Mouse (Mus musculus): Measurements from ENCODE around the gene Gm49340. TPM values are rescaled to one million over a fixed set of nuclear protein-coding genes. Genes with fewer than 3 reads are reported as not detected.

Gene Gm49340
- polyA plus RNA-seq, 1 experiment from 2014 or later: 0.06 TPM

DNA sequence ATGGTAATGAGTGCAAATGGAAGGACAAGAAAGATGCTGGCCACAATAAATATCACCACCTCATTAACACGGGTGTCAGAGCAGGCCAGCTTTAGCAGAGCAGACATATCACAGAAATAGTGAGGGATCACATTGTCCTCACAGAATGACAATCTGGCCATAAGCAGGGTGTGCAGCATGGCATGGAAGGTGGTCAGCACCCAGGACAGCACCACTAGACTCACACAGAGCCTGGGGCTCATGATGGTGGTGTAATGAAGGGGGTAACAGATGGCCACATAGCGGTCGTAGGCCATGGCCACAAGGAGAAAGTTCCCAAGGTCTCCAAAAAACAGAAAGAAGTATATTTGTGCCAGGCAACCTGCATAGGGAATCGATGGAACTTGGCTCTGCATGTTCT, 65.8 kb downstream of the Gm49340 start:
- H3K4me3 ChIP-seq (ENCODE audit: low read depth, low read length): no peak overlapping the region
- H3K36me3 ChIP-seq (replicated peaks; ENCODE audit: insufficient read depth, low read length): no peaks in the 10 kb centered on the region
- H3K4me2 ChIP-seq (ENCODE audit: low read depth, low read length): no peak overlapping the region
- ATAC-seq (no peak), DNase-seq (no peak)
- no peaks in the 10 kb centered on the region for H3K9me3 ChIP-seq (ENCODE audit: low read length)
- H3K4me1 ChIP-seq (ENCODE audit: insufficient read depth): no peaks in the 10 kb centered on the region
- no peak overlapping the region for H3K27ac ChIP-seq (ENCODE audit: low read depth)
- H3K9ac ChIP-seq (replicated peaks): no peak overlapping the region
- WGBS (ENCODE audit: insufficient replicate concordance): 59% methylated on average over 4 of the region's 4 CpGs
- TF ChIP-seq CTCF (IDR thresholded peaks at IDR 0.05; ENCODE audit: low read depth) (no peak), EP300 (IDR thresholded peaks at IDR 0.05; ENCODE audit: low read depth) (no peak)
- no peaks in the 10 kb centered on the region for H3K27me3 ChIP-seq (ENCODE audit: insufficient read depth, low read length)

DNA sequence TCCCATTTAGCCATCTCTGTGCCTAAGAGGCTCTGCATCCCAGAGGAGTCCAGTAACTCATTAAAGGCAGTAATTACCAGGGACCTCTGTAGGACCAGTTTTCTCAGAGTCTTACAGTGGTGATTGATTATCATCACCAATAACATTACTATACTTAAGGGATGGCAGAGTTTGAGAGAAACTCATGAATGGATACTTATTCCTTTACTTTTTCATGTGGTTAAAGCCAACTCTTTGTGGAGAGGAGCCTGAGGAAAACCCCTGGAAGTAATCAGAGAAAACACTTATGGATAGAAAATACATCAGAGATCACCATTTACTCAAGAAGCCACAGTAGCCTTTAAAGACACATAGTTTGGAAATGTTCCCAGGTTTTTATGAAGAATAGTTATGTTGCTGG, 70.0 kb downstream of the Gm49340 start, which contains the start of gene Olfr1:
Olfr1 (minus strand) TSS at position 101 of the 400 bp plus-strand sequence.
- H3K36me3 ChIP-seq (replicated peaks; ENCODE audit: insufficient read depth, low read length): no peaks in the 10 kb centered on the region
- H3K4me1 ChIP-seq (ENCODE audit: insufficient read depth): no peaks in the 10 kb centered on the region
- no peak for TF ChIP-seq EP300 (IDR thresholded peaks at IDR 0.05; ENCODE audit: low read depth)
- no peak for TF ChIP-seq CTCF (IDR thresholded peaks at IDR 0.05; ENCODE audit: low read depth)
- H3K27me3 ChIP-seq (ENCODE audit: insufficient read depth, low read length): no peaks in the 10 kb centered on the region
- H3K4me3 ChIP-seq (ENCODE audit: low read depth, low read length): no peak within 1 kb of the TSS
- H3K9ac ChIP-seq (replicated peaks): no peak within 1 kb of the TSS
- ATAC-seq (no peak), DNase-seq (no peak)
- no peak within 1 kb of the TSS for H3K27ac ChIP-seq (ENCODE audit: low read depth)
- no peak within 1 kb of the TSS for H3K4me2 ChIP-seq (ENCODE audit: low read depth, low read length)
- no peaks in the 10 kb centered on the region for H3K9me3 ChIP-seq (ENCODE audit: low read length)

Other genes with a start within 250 kb of the Gm49340 start
- gene Itgae, start 239.2 kb upstream of the Gm49340 start, polyA plus RNA-seq (2015; fragmentation: Nextera tagmentation; extraction: Ambion mirVana): 0.24 and 0.33 TPM in 2 replicates
- 4.6 and 5.3 TPM in 2 replicates for gene Haspin, start 191.4 kb upstream of the Gm49340 start, polyA plus RNA-seq (2015; fragmentation: Nextera tagmentation; extraction: Ambion mirVana)
- 0.11 and 0.21 TPM in 2 replicates for gene P2rx5, start 169.3 kb upstream of the Gm49340 start, polyA plus RNA-seq (2015; fragmentation: Nextera tagmentation; extraction: Ambion mirVana)
- gene Emc6, start 152.7 kb upstream of the Gm49340 start, polyA plus RNA-seq (2015; fragmentation: Nextera tagmentation; extraction: Ambion mirVana): 169 and 174 TPM in 2 replicates
- 32.7 and 35.6 TPM in 2 replicates for gene Tax1bp3, start 152.7 kb upstream of the Gm49340 start, polyA plus RNA-seq (2015; fragmentation: Nextera tagmentation; extraction: Ambion mirVana)
- gene Ctns, start 130.7 kb upstream of the Gm49340 start, polyA plus RNA-seq (2015; fragmentation: Nextera tagmentation; extraction: Ambion mirVana): 7.3 and 8.4 TPM in 2 replicates
- gene Shpk, start 130.3 kb upstream of the Gm49340 start, polyA plus RNA-seq (2015; fragmentation: Nextera tagmentation; extraction: Ambion mirVana): 8.1 and 8.2 TPM in 2 replicates
- 0.07 TPM in 2 replicates for gene Trpv1, start 95.4 kb upstream of the Gm49340 start, polyA plus RNA-seq (2015; fragmentation: Nextera tagmentation; extraction: Ambion mirVana)
- gene Trpv3, start 62.4 kb upstream of the Gm49340 start, polyA plus RNA-seq (2015; fragmentation: Nextera tagmentation; extraction: Ambion mirVana): 0.02 and 0.05 TPM in 2 replicates
- 9.1 and 10.2 TPM in 2 replicates for gene Aspa, start 145 bp upstream of the Gm49340 start, polyA plus RNA-seq (2015; fragmentation: Nextera tagmentation; extraction: Ambion mirVana)
- gene Spata22, start within 50 bp of the Gm49340 start, polyA plus RNA-seq (2015; fragmentation: Nextera tagmentation; extraction: Ambion mirVana): 3.1 and 3.9 TPM in 2 replicates
- 0.24 TPM in 1 of 2 replicates, not detected in the other for gene Olfr20, start 21.0 kb downstream of the Gm49340 start, polyA plus RNA-seq (2015; fragmentation: Nextera tagmentation; extraction: Ambion mirVana)
- gene Olfr376, start 41.5 kb downstream of the Gm49340 start, polyA plus RNA-seq (2015; fragmentation: Nextera tagmentation; extraction: Ambion mirVana): not detected in 2 replicates
- gene Olfr1, start 69.9 kb downstream of the Gm49340 start, polyA plus RNA-seq (2015; fragmentation: Nextera tagmentation; extraction: Ambion mirVana): not detected in 2 replicates
- not detected in 2 replicates for gene Olfr378, start 98.7 kb downstream of the Gm49340 start, polyA plus RNA-seq (2015; fragmentation: Nextera tagmentation; extraction: Ambion mirVana)
- gene Olfr380, start 127.8 kb downstream of the Gm49340 start, polyA plus RNA-seq (2015; fragmentation: Nextera tagmentation; extraction: Ambion mirVana): not detected in 2 replicates
- not detected in 2 replicates for gene Olfr381, start 161.9 kb downstream of the Gm49340 start, polyA plus RNA-seq (2015; fragmentation: Nextera tagmentation; extraction: Ambion mirVana)
- not detected in 2 replicates for gene Olfr382, start 187.5 kb downstream of the Gm49340 start, polyA plus RNA-seq (2015; fragmentation: Nextera tagmentation; extraction: Ambion mirVana)

All from liver, postnatal 0 days (tissue).